Mouse (Mus musculus) G1E (cell line): ENCODE data around the gene Zbtb24.

Source experiments
- CTCF ChIP-seq: IDR thresholded peaks from 2 replicates; pipeline ENCODE4 v1.5.1; 2012; ENCODE audit warnings: low read depth, low read length, inconsistent platforms, mixed read lengths
- GATA1 ChIP-seq: IDR thresholded peaks from 2 replicates; pipeline ENCODE4 v1.6.1; 2012; ENCODE audit warnings: borderline replicate concordance, low read length, inconsistent platforms, mixed read lengths
- GATA2 ChIP-seq: IDR thresholded peaks from 2 replicates; pipeline ENCODE4 v1.6.1; 2012; ENCODE audit warnings: low read depth, low read length, inconsistent platforms, borderline replicate concordance
- TAL1 ChIP-seq: conservative IDR thresholded peaks from 2 replicates; pipeline ENCODE4 v1.6.1; 2012; ENCODE audit warnings: low read depth, low read length, inconsistent platforms, mixed read lengths

DNA sequence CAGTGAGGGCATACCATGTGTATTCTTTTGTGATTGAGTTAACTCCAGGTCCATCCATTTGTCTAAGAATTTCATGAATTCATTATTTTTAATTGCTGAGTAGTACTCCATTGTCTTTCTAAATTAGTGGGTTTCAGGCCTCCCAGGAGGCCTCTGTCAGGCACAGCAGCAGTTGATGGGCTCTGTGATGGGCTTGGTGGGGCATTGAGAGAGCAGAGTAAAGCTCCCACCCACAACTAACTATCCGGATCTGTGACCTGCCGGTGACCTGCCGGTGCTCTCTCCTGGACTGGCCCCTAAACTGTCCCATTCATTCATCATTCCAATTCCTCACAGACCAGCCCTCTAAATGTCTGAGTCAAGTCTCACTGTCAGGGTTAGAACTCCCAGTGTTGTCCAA lies 49.1 kb upstream of the Zbtb24 start:
- TF ChIP-seq CTCF (no peak), TAL1 (no peak), GATA1 (no peak), GATA2 (no peak)
